Comparison of ENCODE assay signal across 30 mouse cellular contexts in the genomic region with DNA sequence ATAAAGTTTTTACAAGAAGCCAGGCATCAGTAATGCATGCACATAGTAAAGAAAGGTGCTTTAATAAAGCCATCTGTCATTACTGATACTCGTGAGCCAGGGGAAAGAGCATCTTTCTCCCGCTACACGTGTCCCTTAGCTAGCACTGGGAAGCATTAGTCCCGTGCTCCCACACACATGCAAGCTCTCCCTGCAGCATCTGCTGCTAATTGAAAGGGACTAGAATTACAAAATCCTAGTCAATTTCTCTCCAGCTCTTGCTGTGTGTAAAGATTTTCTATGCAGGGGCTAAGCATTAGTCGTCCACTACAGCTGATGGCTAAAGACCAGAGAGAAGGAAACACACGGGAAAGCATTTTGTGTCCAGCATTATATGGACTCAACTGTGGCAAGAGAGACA.
A peak's percentile ranks its signal among the peaks of the same experiment; 100 is the strongest.
DNase-seq lines count a peak whose midpoint lies in the region; ATAC-seq and TF ChIP-seq lines count a peak whose summit lies in the region.
"Had no signal": no experiment of that assay in that cellular context is flagged by ENCODE, and none has a peak within 500 bp of the region (broad histone marks: within the 10 kb centered on the region; RNA-seq: fewer than 3 reads in every experiment).

No protein-coding gene starts in this region.

- no peak overlapping the region for H3K4me3 ChIP-seq in forebrain, embryonic 13.5 days
- H3K4me3 ChIP-seq in forebrain, embryonic 11.5 days (ENCODE audit: low read depth, low read length) = no peak overlapping the region
- H3K4me3 ChIP-seq in midbrain, embryonic 14.5 days (replicated peaks; ENCODE audit: low read depth, low read length) = no peak overlapping the region
- no peak overlapping the region for H3K4me3 ChIP-seq in midbrain, embryonic 11.5 days (ENCODE audit: low read depth, low read length)
- H3K4me3 ChIP-seq: embryonic facial prominence, embryonic 12.5 days; embryonic facial prominence, embryonic 15.5 days; forebrain, embryonic 12.5 days; heart, embryonic 12.5 days; heart, embryonic 15.5 days; hindbrain, embryonic 10.5 days; hindbrain, embryonic 13.5 days; intestine, embryonic 15.5 days had no signal

- no peak overlapping the region for H3K9ac ChIP-seq in forebrain, embryonic 13.5 days
- no peak overlapping the region for H3K9ac ChIP-seq in forebrain, embryonic 11.5 days (ENCODE audit: low read length)
- no peak overlapping the region for H3K9ac ChIP-seq in midbrain, embryonic 14.5 days (replicated peaks; ENCODE audit: low read length)
- no peak overlapping the region for H3K9ac ChIP-seq in midbrain, embryonic 11.5 days (ENCODE audit: low read length)
- H3K9ac ChIP-seq: embryonic facial prominence, embryonic 12.5 days; embryonic facial prominence, embryonic 15.5 days; forebrain, embryonic 12.5 days; heart, embryonic 12.5 days; heart, embryonic 15.5 days; hindbrain, embryonic 13.5 days; intestine, embryonic 15.5 days had no signal

- H3K27me3 ChIP-seq in forebrain, embryonic 13.5 days = no peaks in the 10 kb centered on the region; the same call in 1 of the 2 replicates
- H3K27me3 ChIP-seq in forebrain, embryonic 11.5 days (ENCODE audit: control insufficient read depth, insufficient read depth, low read length) = no peaks in the 10 kb centered on the region
- no peaks in the 10 kb centered on the region for H3K27me3 ChIP-seq in midbrain, embryonic 14.5 days (ENCODE audit: control insufficient read depth, insufficient read depth, low read length)
- H3K27me3 ChIP-seq in midbrain, embryonic 11.5 days (ENCODE audit: control insufficient read depth, insufficient read depth, low read length) = no peaks in the 10 kb centered on the region
- H3K27me3 ChIP-seq: CH12.LX; embryonic facial prominence, embryonic 12.5 days; embryonic facial prominence, embryonic 15.5 days; heart, embryonic 12.5 days; heart, embryonic 15.5 days; hindbrain, embryonic 13.5 days; intestine, embryonic 15.5 days; Patski had no signal

- ATAC-seq in forebrain, embryonic 13.5 days = peak; percentile 48; the same call in 1 of the 2 replicates
- no peak for ATAC-seq in forebrain, embryonic 11.5 days (replicated peaks; ENCODE audit: low FRiP score)
- ATAC-seq in midbrain, embryonic 14.5 days (ENCODE audit: low FRiP score, low TSS enrichment) = no peak
- no peak for ATAC-seq in midbrain, embryonic 11.5 days (ENCODE audit: low FRiP score)
- ATAC-seq: intestine, embryonic 15.5 days; Patski had no signal

- H3K36me3 ChIP-seq in forebrain, embryonic 13.5 days (ENCODE audit: poor library complexity, severe bottlenecking) = no peaks in the 10 kb centered on the region
- H3K36me3 ChIP-seq in forebrain, embryonic 11.5 days (ENCODE audit: control insufficient read depth, insufficient read depth, low read length) = no peaks in the 10 kb centered on the region
- no peaks in the 10 kb centered on the region for H3K36me3 ChIP-seq in midbrain, embryonic 14.5 days (ENCODE audit: control insufficient read depth, insufficient read depth, low read length)
- no peaks in the 10 kb centered on the region for H3K36me3 ChIP-seq in midbrain, embryonic 11.5 days (ENCODE audit: control insufficient read depth, insufficient read depth, low read length)
- H3K36me3 ChIP-seq: embryonic facial prominence, embryonic 12.5 days; embryonic facial prominence, embryonic 15.5 days; heart, embryonic 15.5 days; hindbrain, embryonic 10.5 days; intestine, embryonic 15.5 days had no signal

- no peak for DNase-seq in forebrain, embryonic 11.5 days (ENCODE audit: low spot score)
- peak; percentile 32 for DNase-seq in layer of hippocampus, adult 11-12 months (ENCODE audit: low spot score)
- no peak for DNase-seq in layer of hippocampus, postnatal 10 days (ENCODE audit: low spot score in 2 of 2)
- DNase-seq in midbrain, embryonic 14.5 days = peak; percentile 31
- DNase-seq in midbrain, embryonic 11.5 days (ENCODE audit: low spot score, missing footprints) = no peak
- peak; percentile 55 for DNase-seq in brain, embryonic 14.5 days (ENCODE audit: low read depth)
- DNase-seq: adrenal gland, postnatal 10 days; adrenal gland, postnatal 36 days; B cell, adult 2 months; cerebellum, adult 11-12 months; cerebellum, adult 8-10 months; cerebellum, postnatal 10 days; cerebellum, postnatal 36 days; embryo, embryonic 11 days; gastrocnemius, postnatal 25 days; heart, adult 18-20 months; heart, postnatal 10 days; heart, postnatal 36 days had no signal

- peaks cover 12% of the 10 kb centered on the region for H3K4me1 ChIP-seq in forebrain, embryonic 13.5 days
- no peaks in the 10 kb centered on the region for H3K4me1 ChIP-seq in forebrain, embryonic 11.5 days (replicated peaks; ENCODE audit: control insufficient read depth, insufficient read depth, low read length)
- H3K4me1 ChIP-seq in midbrain, embryonic 14.5 days (ENCODE audit: control insufficient read depth, insufficient read depth, low read length) = peaks cover 4% of the 10 kb centered on the region; the same call in 1 of the 2 replicates
- H3K4me1 ChIP-seq in midbrain, embryonic 11.5 days (ENCODE audit: control insufficient read depth, insufficient read depth, low read length) = no peaks in the 10 kb centered on the region
- H3K4me1 ChIP-seq: embryonic facial prominence, embryonic 15.5 days; heart, embryonic 12.5 days; heart, embryonic 15.5 days; intestine, embryonic 15.5 days had no signal

- no peak overlapping the region for H3K4me2 ChIP-seq in forebrain, embryonic 13.5 days
- no peak overlapping the region for H3K4me2 ChIP-seq in forebrain, embryonic 11.5 days (ENCODE audit: low read depth, low read length, severe bottlenecking)
- no peak overlapping the region for H3K4me2 ChIP-seq in midbrain, embryonic 14.5 days (ENCODE audit: low read length)
- H3K4me2 ChIP-seq in midbrain, embryonic 11.5 days = no peak overlapping the region
- H3K4me2 ChIP-seq: embryonic facial prominence, embryonic 12.5 days; embryonic facial prominence, embryonic 15.5 days; forebrain, embryonic 12.5 days; heart, embryonic 12.5 days; heart, embryonic 15.5 days; hindbrain, embryonic 13.5 days; intestine, embryonic 15.5 days had no signal

- no peak overlapping the region for H3K27ac ChIP-seq in forebrain, embryonic 13.5 days
- H3K27ac ChIP-seq in forebrain, embryonic 11.5 days (ENCODE audit: low read depth, low read length) = no peak overlapping the region
- H3K27ac ChIP-seq in midbrain, embryonic 14.5 days (replicated peaks; ENCODE audit: low read depth, low read length) = no peak overlapping the region
- H3K27ac ChIP-seq in midbrain, embryonic 11.5 days (ENCODE audit: low read depth, low read length) = no peak overlapping the region
- H3K27ac ChIP-seq: embryonic facial prominence, embryonic 12.5 days; embryonic facial prominence, embryonic 15.5 days; forebrain, embryonic 12.5 days; heart, embryonic 15.5 days; hindbrain, embryonic 10.5 days; hindbrain, embryonic 13.5 days; intestine, embryonic 15.5 days had no signal

- no peak for TF ChIP-seq POLR2A in brain, embryonic 14.5 days (IDR thresholded peaks at IDR 0.05; ENCODE audit: borderline replicate concordance, extremely low read depth, insufficient read depth, insufficient read length, poor library complexity, severe bottlenecking)

- WGBS in forebrain, embryonic 13.5 days = 49% methylated on average over 6 of the region's 6 CpGs
- 76% methylated on average over 6 of the region's 6 CpGs for WGBS in forebrain, embryonic 11.5 days
- 58% methylated on average over 6 of the region's 6 CpGs for WGBS in midbrain, embryonic 14.5 days
- WGBS in midbrain, embryonic 11.5 days = 76% methylated on average over 6 of the region's 6 CpGs

- no peaks in the 10 kb centered on the region for H3K9me3 ChIP-seq in forebrain, embryonic 13.5 days (replicated peaks)
- no peaks in the 10 kb centered on the region for H3K9me3 ChIP-seq in forebrain, embryonic 11.5 days (ENCODE audit: control insufficient read depth, low read length)
- no peaks in the 10 kb centered on the region for H3K9me3 ChIP-seq in midbrain, embryonic 14.5 days (ENCODE audit: control insufficient read depth, low read length)
- no peaks in the 10 kb centered on the region for H3K9me3 ChIP-seq in midbrain, embryonic 11.5 days (ENCODE audit: control insufficient read depth, low read length)
- H3K9me3 ChIP-seq: embryonic facial prominence, embryonic 12.5 days; embryonic facial prominence, embryonic 15.5 days; forebrain, embryonic 12.5 days; G1E; heart, embryonic 12.5 days; heart, embryonic 15.5 days; hindbrain, embryonic 10.5 days; hindbrain, embryonic 13.5 days; intestine, embryonic 15.5 days had no signal

- TF ChIP-seq CTCF in brain, embryonic 14.5 days (IDR thresholded peaks at IDR 0.05; ENCODE audit: borderline replicate concordance, extremely low read depth, insufficient read depth, insufficient read length) = no peak

Comparison
In these comparisons a context has a peak if more than half of its experiments do, and no peak if none do; other contexts are left out.
1. DNase-seq: peak in layer of hippocampus, adult 11-12 months (single experiment), midbrain, embryonic 14.5 days (single experiment) and brain, embryonic 14.5 days (single experiment); none in forebrain, embryonic 11.5 days (single experiment), layer of hippocampus, postnatal 10 days (0 of 2) and midbrain, embryonic 11.5 days (single experiment).